Mouse (Mus musculus): ENCODE data around the gene Mpv17.

- TF ChIP-seq ZNF384 (IDR thresholded peaks at IDR 0.05; ENCODE audit: low read depth, low read length) (no peak), CHD2 (IDR thresholded peaks at IDR 0.05; ENCODE audit: low read depth, low read length) (no peak), HCFC1 (IDR thresholded peaks at IDR 0.05; ENCODE audit: borderline replicate concordance, insufficient read depth, low read length) (no peak), MAFK (IDR thresholded peaks at IDR 0.05; ENCODE audit: insufficient read depth, low read depth, low read length) (no peak), ZC3H11A (IDR thresholded peaks at IDR 0.05; ENCODE audit: borderline replicate concordance, low read depth, low read length) (no peak)
Measured at GRCm38 (mm10) chr5:31138241-31138967, 15.6 kb downstream of the Mpv17 start, which contains the start of gene Ucn.
